Mouse (Mus musculus) stomach, embryonic 15.5 days (tissue): ENCODE results near the gene Naaladl1. TPM values are rescaled to one million over a fixed set of nuclear protein-coding genes. Genes with fewer than 3 reads are reported as not detected.

Experiments
- ATAC-seq: fragments of 200-750 bp; cut with Nextera tagmentation; 2 replicates; pipeline ENCODE4 v1.8.0; 2017; ENCODE audit warnings: low read depth, moderate number of reproducible peaks, moderate TSS enrichment; ENCODE audit not compliant: insufficient read depth, low FRiP score
- H3K27ac ChIP-seq: fragments of 300-500 bp; sonication (generic); 2 replicates; pipeline ENCODE4 v1.5.1; 2015; ENCODE audit warnings: mild to moderate bottlenecking, inconsistent platforms
- H3K27me3 ChIP-seq: fragments of 300-500 bp; sonication (generic); replicated peaks from 2 replicates; pipeline ENCODE4 v1.6.1; 2015; ENCODE audit warnings: inconsistent platforms
- H3K36me3 ChIP-seq: fragments of 300-500 bp; sonication (generic); 2 replicates; pipeline ENCODE4 v1.6.1; 2015; ENCODE audit warnings: inconsistent platforms
- H3K4me1 ChIP-seq: fragments of 300-500 bp; sonication (generic); 2 replicates; pipeline ENCODE4 v1.6.1; 2015; ENCODE audit warnings: inconsistent platforms
- H3K4me2 ChIP-seq: fragments of 300-500 bp; sonication (generic); 2 replicates; pipeline ENCODE4 v1.6.1; 2015; ENCODE audit warnings: mild to moderate bottlenecking, inconsistent platforms
- H3K4me3 ChIP-seq: fragments of 300-500 bp; sonication (generic); replicated peaks from 2 replicates; pipeline ENCODE4 v1.5.1; 2015; ENCODE audit warnings: inconsistent platforms
- H3K9ac ChIP-seq: fragments of 300-500 bp; sonication (generic); 2 replicates; pipeline ENCODE4 v1.6.1; 2015; ENCODE audit warnings: inconsistent platforms
- H3K9me3 ChIP-seq: fragments of 300-500 bp; sonication (generic); 2 replicates; pipeline ENCODE4 v1.6.1; 2016; ENCODE audit warnings: inconsistent platforms
- WGBS: fragments of 180-500 bp; shearing (Covaris S2); methylation state at CpG from one replicate; pipeline ENCODE4 v1.1.7; 2015; 5-methylcytosine and 5-hydroxymethylcytosine counted together
- polyA plus RNA-seq: library from polyadenylated mRNA; unstranded; fragments of >200 nt; fragmentation: Nextera tagmentation; extraction: Ambion mirVana; gene quantifications from 2 replicates; pipeline ENCODE4 v1.2.1, GENCODE M21; 2015

Gene Naaladl1
- 3.0 and 5.9 TPM in 2 replicates for polyA plus RNA-seq

DNA sequence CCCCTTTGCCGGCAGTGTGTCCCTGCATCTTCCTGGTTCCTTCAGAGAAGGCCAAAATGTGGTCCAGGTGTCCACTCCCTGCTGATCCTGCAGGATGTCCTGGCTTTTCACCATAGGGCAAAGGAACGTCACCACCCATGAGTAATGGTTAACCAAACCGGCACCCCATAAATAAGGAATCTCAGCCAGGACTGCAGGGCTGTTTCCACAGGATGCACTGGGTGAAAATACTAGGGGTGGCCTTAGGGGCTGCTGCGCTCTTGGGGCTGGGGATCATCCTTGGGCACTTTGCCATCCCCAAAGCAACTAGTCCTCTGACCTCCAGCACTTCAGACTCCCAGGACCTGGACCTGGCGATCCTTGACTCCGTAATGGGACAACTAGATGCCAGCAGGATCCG lies at the start of gene Naaladl1:
TSS of gene Naaladl1 (plus strand) at position 197 of the 400 bp plus-strand sequence.
- no peaks in the 10 kb centered on the region for H3K27me3 ChIP-seq
- no peak within 1 kb of the TSS for H3K27ac ChIP-seq
- H3K4me3 ChIP-seq, result no peak within 1 kb of the TSS
- no peak within 1 kb of the TSS for H3K9ac ChIP-seq
- no peaks in the 10 kb centered on the region for H3K36me3 ChIP-seq
- H3K4me1 ChIP-seq, result no peaks in the 10 kb centered on the region
- no peaks in the 10 kb centered on the region for H3K9me3 ChIP-seq
- ATAC-seq, result no peak
- 84% methylated on average over 7 of the region's 7 CpGs for WGBS
- H3K4me2 ChIP-seq, result no peak within 1 kb of the TSS

GRCm38 (mm10) chr19:6056696-6057095 lies 48.9 kb upstream of the Naaladl1 start:
- H3K9me3 ChIP-seq, result no peaks in the 10 kb centered on the region
- WGBS, result 47% methylated on average over 4 of the region's 4 CpGs
- peak overlapping the region; percentile 86 for H3K4me3 ChIP-seq
- H3K4me1 ChIP-seq, result peaks cover 17% of the 10 kb centered on the region
- peak overlapping the region; percentile 70 for H3K4me2 ChIP-seq
- ATAC-seq, result no peak
- peaks cover 40% of the 10 kb centered on the region for H3K36me3 ChIP-seq
- H3K9ac ChIP-seq, result peak overlapping the region; percentile 35; the same call in 1 of the 2 replicates
- H3K27ac ChIP-seq, result no peak overlapping the region; the same call in 1 of the 2 replicates
- H3K27me3 ChIP-seq, result no peaks in the 10 kb centered on the region

DNA sequence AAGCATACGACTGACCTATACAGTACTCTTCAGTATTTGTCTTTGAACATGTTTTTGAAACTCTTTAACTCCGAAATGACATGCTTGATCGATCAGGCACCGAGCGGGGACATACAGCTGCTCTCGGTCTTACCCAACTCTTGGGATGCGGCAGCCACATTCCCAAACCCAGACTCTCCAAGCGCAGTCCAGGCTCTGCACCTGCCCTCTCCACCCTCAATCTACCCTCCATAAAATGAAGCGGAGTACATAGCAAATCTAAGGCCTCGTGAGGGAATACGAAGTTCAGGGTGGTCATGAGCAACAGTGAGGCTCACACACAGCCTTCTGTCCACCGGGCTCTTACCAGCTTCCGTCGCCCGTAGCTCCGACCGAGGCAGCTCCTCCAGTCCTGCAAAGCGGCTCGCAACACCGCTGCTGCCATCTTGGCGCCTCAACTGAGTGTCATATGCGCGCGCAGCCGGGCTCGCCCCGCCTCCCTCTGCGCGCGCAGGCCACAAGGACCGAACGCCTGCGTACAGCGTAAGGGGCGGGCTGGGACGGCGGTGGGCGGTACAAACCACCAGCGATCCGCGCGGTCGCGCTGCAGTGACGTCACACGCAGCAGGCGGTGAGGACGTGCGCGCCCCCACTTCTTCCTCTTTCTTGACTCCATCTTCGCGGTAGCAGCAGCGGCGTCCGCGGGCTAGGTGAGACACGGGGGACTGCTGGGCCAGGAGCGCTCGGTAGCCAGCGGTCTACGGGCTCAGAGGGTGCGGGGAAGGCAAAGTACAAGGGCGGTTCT lies 48.1 kb upstream of the Naaladl1 start, which contains the start of the genes Mrpl49 and Fau:
TSS of gene Mrpl49 (minus strand) at position 473 of the 784 bp plus-strand sequence.
TSS of gene Fau (plus strand) at position 532 of the 784 bp plus-strand sequence.
- peak within 1 kb of the TSS; percentile 73 for H3K9ac ChIP-seq
- no peaks in the 10 kb centered on the region for H3K9me3 ChIP-seq
- peaks cover 25% of the 10 kb centered on the region for H3K4me1 ChIP-seq
- WGBS, result under 1% methylated on average over 63 of the region's 63 CpGs
- ATAC-seq, result peak; percentile 87
- H3K4me2 ChIP-seq, result peak within 1 kb of the TSS; percentile 70
- H3K36me3 ChIP-seq, result peaks cover 33% of the 10 kb centered on the region
- H3K27me3 ChIP-seq, result no peaks in the 10 kb centered on the region
- peak within 1 kb of the TSS; percentile 86 for H3K4me3 ChIP-seq
- peak within 1 kb of the TSS; percentile 80 for H3K27ac ChIP-seq

DNA sequence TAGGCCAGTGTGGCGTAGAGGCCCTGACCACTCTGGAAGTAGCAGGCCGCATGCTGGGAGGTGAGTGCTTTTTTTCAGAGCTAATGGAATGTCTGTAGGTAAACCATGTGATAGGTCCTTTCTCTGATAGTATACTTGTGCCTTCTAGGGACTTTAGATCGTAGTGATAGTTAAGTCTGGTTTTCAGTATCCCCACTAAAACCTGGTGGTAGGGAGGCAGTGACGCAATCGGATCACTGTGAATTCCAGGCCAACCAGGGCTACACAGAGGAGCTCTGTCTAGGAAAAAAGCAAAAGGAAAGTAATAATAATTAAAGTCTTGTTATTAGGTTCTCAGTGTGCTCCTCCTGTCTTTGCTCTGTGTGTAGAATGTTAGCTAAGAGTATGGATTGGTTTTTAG lies 47.1 kb upstream of the Naaladl1 start:
- Histone ChIP-seq H3K27me3 (no peaks in the 10 kb centered on the region), H3K4me3 (peak overlapping the region; percentile 86), H3K9me3 (no peaks in the 10 kb centered on the region), H3K4me1 (peaks cover 32% of the 10 kb centered on the region), H3K36me3 (peaks cover 24% of the 10 kb centered on the region), H3K9ac (peak overlapping the region; percentile 73), H3K4me2 (peak overlapping the region; percentile 69), H3K27ac (no peak overlapping the region)
- ATAC-seq, result no peak
- WGBS, result 34% methylated on average over 5 of the region's 5 CpGs

GRCm38 (mm10) chr19:6058966-6059365 lies 46.6 kb upstream of the Naaladl1 start:
- H3K36me3 ChIP-seq, result peaks cover 20% of the 10 kb centered on the region
- H3K27me3 ChIP-seq, result no peaks in the 10 kb centered on the region
- ATAC-seq, result no peak
- H3K9ac ChIP-seq, result no peak overlapping the region
- H3K4me1 ChIP-seq, result peaks cover 32% of the 10 kb centered on the region
- H3K4me2 ChIP-seq, result peak overlapping the region; percentile 69
- WGBS, result 75% methylated on average over 5 of the region's 5 CpGs
- peak overlapping the region; percentile 86 for H3K4me3 ChIP-seq
- no peaks in the 10 kb centered on the region for H3K9me3 ChIP-seq
- H3K27ac ChIP-seq, result no peak overlapping the region

DNA sequence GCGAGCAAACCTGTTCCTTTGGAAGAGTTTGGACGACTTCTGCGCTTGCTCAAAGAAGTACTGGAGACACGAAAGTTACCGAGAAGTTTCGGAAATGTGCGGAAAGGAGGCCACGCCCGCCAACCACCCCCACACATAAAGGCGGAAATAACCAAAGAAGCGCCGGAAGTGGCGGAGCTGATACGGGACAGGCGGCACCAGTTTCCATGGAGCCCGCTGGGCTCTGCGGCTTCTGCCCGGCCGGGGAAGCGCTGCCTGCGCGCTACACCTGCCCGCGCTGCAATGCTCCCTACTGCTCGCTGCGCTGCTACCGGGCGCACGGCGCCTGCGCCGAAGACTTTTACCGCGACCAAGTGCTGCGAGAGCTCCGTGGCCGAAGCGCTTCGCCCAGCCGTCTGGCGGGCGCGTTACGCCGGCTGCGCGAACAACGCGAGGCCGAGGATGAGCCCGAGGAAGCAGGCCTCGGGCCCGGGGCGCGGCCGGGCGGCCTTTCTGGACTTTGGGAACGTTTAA lies 44.5 kb upstream of the Naaladl1 start, which contains the start of gene Znhit2:
TSS of gene Znhit2 (plus strand) at position 172 of the 513 bp plus-strand sequence.
- H3K27me3 ChIP-seq, result no peaks in the 10 kb centered on the region
- peaks cover 31% of the 10 kb centered on the region for H3K4me1 ChIP-seq
- H3K9ac ChIP-seq, result peak within 1 kb of the TSS; percentile 94
- peak within 1 kb of the TSS; percentile 93 for H3K4me3 ChIP-seq
- H3K4me2 ChIP-seq, result peak within 1 kb of the TSS; percentile 98
- H3K27ac ChIP-seq, result peak within 1 kb of the TSS; percentile 95
- WGBS, result under 1% methylated on average over 58 of the region's 58 CpGs
- H3K36me3 ChIP-seq, result peaks cover 3% of the 10 kb centered on the region; the same call in 1 of the 2 replicates
- H3K9me3 ChIP-seq, result no peaks in the 10 kb centered on the region
- ATAC-seq, result peak; percentile 72

DNA sequence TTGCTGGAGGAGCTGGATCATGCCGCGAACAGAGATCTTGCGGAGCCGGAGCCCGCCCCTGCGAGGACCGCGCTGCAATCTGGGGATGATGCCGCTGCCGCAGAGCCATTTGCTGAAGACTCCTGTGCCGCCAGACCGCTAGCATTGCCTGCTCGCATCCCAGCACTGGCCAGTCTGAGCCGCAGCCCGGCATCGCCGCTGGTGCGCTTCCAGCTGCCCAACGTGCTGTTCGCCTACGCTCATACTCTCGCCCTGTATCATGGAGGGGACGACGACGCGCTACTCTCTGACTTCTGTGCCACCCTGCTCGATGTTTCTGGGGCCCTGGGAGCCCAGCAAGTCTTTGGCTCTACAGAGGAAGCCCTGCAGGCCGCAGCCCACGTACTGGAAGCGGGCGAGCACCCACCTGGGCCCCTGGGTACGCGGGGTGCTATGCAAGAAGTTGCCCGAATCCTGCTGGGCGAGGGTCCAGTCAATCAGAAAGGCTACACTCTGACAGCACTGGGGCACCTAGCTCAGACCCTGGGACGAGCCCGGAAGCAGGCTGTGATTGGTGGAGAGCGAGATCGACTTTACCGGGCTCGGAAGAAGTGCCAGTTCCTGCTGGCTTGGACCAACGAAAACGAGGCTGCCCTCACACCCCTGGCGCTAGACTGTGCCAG lies 43.8 kb upstream of the Naaladl1 start:
- ATAC-seq, result 0 out of 2 replicates have a peak, but pooled peaks have one; percentile 5
- peak overlapping the region; percentile 98 for H3K4me2 ChIP-seq
- peaks cover 31% of the 10 kb centered on the region for H3K4me1 ChIP-seq
- H3K27ac ChIP-seq, result peak overlapping the region; percentile 95
- peak overlapping the region; percentile 93 for H3K4me3 ChIP-seq
- H3K27me3 ChIP-seq, result no peaks in the 10 kb centered on the region
- no peaks in the 10 kb centered on the region for H3K9me3 ChIP-seq
- WGBS, result under 1% methylated on average over 44 of the region's 44 CpGs
- peak overlapping the region; percentile 94 for H3K9ac ChIP-seq
- peaks cover 3% of the 10 kb centered on the region; the same call in 1 of the 2 replicates for H3K36me3 ChIP-seq

- ATAC-seq, result no peak
- peak overlapping the region; percentile 93 for H3K4me3 ChIP-seq
- H3K36me3 ChIP-seq, result peaks cover 3% of the 10 kb centered on the region; the same call in 1 of the 2 replicates
- H3K27me3 ChIP-seq, result no peaks in the 10 kb centered on the region
- H3K9ac ChIP-seq, result peak overlapping the region; percentile 94; the same call in 1 of the 2 replicates
- peaks cover 36% of the 10 kb centered on the region for H3K4me1 ChIP-seq
- H3K4me2 ChIP-seq, result peak overlapping the region; percentile 98
- H3K27ac ChIP-seq, result peak overlapping the region; percentile 95
- H3K9me3 ChIP-seq, result no peaks in the 10 kb centered on the region
- WGBS, result 37% methylated on average over 5 of the region's 5 CpGs
Observed at GRCm38 (mm10) chr19:6062418-6062817, 43.2 kb upstream of the Naaladl1 start.

GRCm38 (mm10) chr19:6063081-6063480 lies 42.5 kb upstream of the Naaladl1 start:
- no peak overlapping the region for H3K27ac ChIP-seq
- H3K27me3 ChIP-seq, result no peaks in the 10 kb centered on the region
- 93% methylated on average over 6 of the region's 6 CpGs for WGBS
- ATAC-seq, result no peak
- H3K4me2 ChIP-seq, result peak overlapping the region; percentile 98; the same call in 1 of the 2 replicates
- H3K9me3 ChIP-seq, result no peaks in the 10 kb centered on the region
- peaks cover 40% of the 10 kb centered on the region for H3K4me1 ChIP-seq
- peaks cover 3% of the 10 kb centered on the region; the same call in 1 of the 2 replicates for H3K36me3 ChIP-seq
- peak overlapping the region; percentile 93; the same call in 1 of the 2 replicates for H3K4me3 ChIP-seq
- H3K9ac ChIP-seq, result no peak overlapping the region

GRCm38 (mm10) chr19:6066571-6066970 lies 39.0 kb upstream of the Naaladl1 start:
- peak overlapping the region; percentile 46; the same call in 1 of the 2 replicates for H3K9ac ChIP-seq
- no peaks in the 10 kb centered on the region for H3K27me3 ChIP-seq
- peak overlapping the region; percentile 50 for H3K4me3 ChIP-seq
- peaks cover 35% of the 10 kb centered on the region for H3K4me1 ChIP-seq
- H3K36me3 ChIP-seq, result peaks cover 22% of the 10 kb centered on the region
- 34% methylated on average over 5 of the region's 5 CpGs for WGBS
- no peak for ATAC-seq
- H3K9me3 ChIP-seq, result no peaks in the 10 kb centered on the region
- H3K27ac ChIP-seq, result peak overlapping the region; percentile 85; the same call in 1 of the 2 replicates
- peak overlapping the region; percentile 99 for H3K4me2 ChIP-seq

DNA sequence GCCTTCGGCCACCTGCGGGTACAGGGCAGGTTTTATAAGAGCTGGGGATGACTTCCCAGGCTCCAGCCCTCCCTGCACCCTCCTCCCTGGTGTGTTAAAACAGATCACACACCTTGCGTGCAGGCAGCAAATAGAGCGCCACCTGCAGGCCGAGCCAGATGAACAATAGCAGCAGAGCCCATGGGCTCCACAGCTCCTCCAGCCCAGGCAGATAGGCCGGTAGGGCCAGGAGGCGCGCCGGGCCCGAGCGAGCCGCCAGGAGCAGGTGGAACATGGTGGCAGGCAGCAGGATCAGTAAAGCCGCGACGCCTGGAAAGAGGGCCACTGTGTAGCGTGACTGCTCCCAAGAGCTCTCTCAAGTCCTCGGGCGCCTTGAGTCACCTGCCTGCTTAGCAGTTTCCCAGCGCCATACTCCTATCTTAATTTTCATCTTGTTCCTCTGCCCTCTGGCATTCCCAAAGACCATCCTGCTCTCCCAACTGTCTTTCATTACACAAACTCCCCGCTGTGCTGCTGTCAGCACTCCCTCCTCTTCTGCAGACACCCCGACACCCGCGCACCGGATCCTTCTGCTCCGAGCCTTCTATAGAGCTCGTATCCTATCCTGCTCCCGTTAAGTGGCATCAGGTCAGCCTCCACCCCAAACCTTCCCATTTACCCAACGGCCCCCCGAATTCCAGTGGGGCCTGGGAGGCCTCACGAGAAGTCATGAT lies 38.4 kb upstream of the Naaladl1 start:
- H3K27ac ChIP-seq, result peak overlapping the region; percentile 85
- 1% methylated on average over 30 of the region's 30 CpGs for WGBS
- H3K9me3 ChIP-seq, result no peaks in the 10 kb centered on the region
- ATAC-seq, result peak; percentile 50
- no peaks in the 10 kb centered on the region for H3K27me3 ChIP-seq
- peaks cover 22% of the 10 kb centered on the region for H3K36me3 ChIP-seq
- H3K4me2 ChIP-seq, result peak overlapping the region; percentile 99
- H3K9ac ChIP-seq, result peak overlapping the region; percentile 46; the same call in 1 of the 2 replicates
- H3K4me3 ChIP-seq, result peak overlapping the region; percentile 50
- peaks cover 30% of the 10 kb centered on the region for H3K4me1 ChIP-seq
